Mouse (Mus musculus) thymus, postnatal 4 days (tissue): ENCODE results near the gene 1700025B11Rik.
A peak's percentile ranks its signal among the peaks of the same experiment; 100 is the strongest.
"Not testable (repeated sequence)": the region's sequence is repeated elsewhere in the genome, so short reads cannot be mapped to it uniquely, and the experiment has no call there.

Source experiments
- DNase-seq: peaks from one replicate; pipeline ENCODE4 v3.0.0; 2021

The 1700025B11Rik gene

DNA sequence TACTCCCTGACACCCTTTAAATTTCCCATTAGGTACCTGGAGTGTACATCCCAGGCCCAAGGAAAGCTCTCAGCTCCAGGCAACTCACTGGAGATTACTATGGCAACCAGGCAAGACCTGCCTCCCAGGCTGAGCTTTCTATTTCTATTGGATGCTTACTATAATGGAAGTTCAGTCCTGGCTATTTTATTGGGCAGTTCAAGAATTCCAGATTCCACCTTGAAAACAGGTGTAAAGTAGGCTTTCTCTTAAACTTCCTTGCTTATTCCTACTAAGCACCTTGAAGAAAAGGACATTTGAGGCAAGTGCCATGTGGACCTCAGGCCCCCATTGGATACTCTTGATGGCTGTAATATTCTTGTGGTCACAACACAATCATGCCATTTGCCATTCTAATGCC lies at the start of gene 1700025B11Rik:
Gene 1700025B11Rik (minus strand): TSS at position 101 of the 400 bp plus-strand sequence.
- DNase-seq, result no peak

DNA sequence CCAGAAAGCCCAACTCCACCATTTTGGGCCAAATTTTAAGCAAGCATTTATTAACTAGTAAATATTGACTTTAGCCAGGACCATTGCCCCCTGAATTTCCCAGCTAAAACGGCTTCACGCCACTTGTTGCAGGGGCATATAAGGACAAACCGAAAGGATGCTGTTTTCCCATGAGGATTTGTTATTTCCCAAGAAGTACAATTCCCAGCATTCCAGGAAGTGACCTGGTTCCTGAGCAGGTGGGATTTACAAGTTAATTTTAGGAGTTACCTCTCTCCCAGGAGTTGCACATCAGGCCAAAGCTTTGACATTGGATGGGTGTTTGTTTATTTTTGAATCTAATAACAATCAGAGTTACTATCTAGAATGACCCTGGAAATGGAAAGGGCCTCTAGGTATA lies 44.4 kb upstream of the 1700025B11Rik start:
- no peak for DNase-seq

DNA sequence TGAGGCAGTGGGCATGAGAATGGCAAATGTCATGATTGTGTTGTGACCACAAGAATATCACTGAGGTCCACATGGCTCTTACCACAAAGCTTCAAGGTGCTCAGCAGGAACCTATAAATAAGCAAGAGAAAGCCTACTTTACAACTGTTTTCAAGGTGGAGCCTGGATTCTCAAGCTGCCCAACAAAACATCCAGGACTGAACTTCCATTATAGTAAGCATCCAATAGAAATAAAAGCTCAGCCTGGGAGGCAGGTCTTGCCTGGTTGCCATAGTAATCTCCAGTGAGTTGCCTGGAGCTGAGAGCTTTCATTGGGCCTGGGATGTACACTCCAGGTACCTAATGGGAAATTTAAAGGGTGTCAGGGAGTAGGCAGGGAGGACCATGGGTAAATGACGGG lies 37.3 kb upstream of the 1700025B11Rik start, which contains the start of gene Gm36245:
Gene Gm36245 (plus strand): TSS at position 301 of the 400 bp plus-strand sequence.
- no peak for DNase-seq

DNA sequence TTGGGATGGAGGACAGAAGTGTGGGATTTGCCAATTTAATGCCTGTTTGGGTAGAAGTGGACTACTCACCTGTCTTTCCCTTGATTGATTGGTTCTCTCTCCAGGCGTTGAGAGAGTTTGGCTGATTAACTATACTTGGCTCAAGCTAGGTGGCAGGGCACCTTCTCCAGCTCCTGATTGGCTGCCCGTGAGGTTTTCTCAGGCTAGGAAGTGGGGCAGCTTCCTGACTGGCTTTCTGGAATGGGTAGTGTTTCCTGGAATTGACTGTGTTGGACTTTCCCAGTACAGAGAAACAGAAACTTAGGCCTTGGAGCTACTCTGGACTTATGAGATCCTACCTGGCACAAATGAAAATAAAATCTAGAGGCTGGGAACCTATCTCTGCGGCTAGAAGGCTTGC lies 36.7 kb upstream of the 1700025B11Rik start:
- DNase-seq, result no peak

DNA sequence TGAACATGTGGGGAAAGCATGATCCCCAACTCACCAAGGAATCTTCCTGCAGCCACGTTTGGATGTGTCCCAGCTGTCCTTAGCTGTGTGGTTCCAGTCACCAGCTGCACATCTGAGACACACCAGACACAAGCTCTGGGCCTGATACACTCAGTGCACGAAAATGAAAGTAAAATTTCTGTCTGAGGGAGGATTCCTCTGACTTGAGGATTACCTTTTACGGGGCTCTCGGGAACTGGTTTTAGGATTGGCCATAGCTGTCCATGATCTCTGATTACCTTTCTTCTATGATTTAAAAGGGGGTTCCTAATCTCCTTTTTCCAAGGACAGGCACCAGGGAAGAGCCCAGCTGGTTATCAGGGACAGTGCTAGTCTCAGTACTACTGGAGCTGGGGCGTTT lies 34.3 kb upstream of the 1700025B11Rik start, which contains the start of gene Apol10b:
Gene Apol10b (minus strand): TSS at position 165 of the 400 bp plus-strand sequence.
- DNase-seq, result no peak

DNA sequence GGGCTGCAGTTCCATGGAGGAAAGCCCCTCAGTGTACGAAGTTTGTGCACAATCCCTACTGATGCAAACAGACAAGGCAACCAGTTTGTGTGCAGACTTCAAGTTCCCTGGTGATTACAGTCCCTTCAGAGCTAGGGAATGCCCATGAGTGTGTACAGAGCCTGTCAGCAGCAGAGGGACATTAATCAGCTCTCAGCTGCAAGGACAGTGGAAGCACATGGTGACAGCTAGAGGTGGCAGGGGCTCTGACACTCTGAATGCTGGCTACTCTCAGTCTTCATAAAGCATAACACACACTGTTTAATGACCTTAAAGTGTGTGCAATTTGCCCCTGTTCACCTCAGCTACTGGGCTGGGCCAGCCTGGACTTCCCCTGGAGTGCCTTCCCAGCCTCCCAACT lies 31.9 kb upstream of the 1700025B11Rik start:
- DNase-seq, result no peak

DNA sequence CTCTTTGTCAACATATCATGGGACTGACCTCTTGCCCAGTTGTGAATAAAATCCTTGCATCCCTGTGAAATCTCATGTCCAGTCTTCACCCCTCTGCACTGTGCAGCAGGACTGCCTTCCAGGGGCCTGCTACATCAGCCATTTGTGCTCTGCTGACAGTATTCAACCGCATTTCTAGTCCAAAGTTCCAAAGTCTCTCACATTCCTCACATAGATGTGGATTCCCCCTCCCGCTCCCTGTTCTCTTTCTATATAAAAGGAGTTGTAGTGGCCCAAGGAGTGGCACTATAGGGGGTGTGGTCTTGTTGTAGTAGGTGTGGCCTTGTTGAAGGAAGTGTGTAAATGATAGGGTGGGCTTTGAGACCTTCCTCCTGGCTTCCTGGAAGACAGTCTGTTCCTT lies 29.2 kb upstream of the 1700025B11Rik start:
- DNase-seq, result no peak

DNA sequence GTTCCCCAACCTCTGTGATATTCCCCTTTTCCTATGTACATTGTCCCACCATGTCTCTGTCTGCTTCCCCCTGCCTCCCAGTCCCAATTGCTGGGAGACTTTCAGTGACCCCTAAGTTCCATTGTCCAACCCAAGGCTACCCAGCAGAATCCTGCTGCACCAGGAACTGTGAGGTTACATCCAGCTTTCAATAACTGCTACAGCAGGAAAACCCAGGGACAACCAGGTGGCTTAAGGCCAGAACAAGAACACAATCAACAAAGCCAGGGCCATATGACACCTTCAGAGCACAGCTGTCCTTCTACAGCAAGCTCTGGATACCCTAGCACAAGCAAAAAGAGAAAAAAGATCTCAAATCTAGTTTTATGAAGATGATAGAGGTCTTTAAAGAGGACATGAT lies 27.3 kb upstream of the 1700025B11Rik start:
- no peak for DNase-seq

DNA sequence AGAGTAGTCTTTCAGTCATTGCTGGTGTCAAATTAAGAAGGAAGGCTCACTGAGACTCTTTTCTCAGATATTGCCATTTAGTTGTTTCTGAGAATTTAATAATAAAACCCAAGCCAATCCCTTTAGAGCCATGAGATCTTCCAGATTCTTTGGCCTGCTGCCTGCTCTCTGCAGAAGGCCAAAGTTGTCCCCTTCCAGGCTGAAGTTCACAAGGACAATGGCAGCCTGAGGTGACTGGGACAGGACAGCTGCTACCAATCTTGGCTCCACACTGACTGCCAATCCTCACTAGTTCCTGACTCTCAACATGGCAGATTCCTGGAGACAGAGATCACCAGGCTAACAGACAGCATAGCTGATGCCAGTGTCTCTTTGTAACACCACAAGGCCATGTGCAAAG lies 25.3 kb upstream of the 1700025B11Rik start:
- no peak for DNase-seq

DNA sequence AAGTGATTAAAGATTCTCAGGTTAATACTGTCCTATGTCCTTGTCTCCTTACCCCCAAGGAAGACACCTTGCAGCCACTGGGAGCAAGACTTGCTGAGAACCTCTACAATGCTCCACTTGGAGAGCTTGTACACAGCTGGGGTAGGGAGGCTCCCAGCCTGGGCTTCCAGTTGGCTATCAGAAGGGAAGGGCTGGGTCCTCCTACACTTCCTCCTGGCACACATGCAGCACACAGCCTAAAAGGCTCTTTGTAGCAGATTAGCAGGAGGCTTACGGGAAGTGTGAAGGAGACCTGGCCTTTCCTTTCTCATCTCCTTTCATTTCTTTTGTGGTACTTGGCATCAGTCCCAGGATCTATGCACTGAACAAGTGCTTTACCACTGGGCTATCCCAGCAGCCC lies 20.0 kb upstream of the 1700025B11Rik start:
- no peak for DNase-seq

DNA sequence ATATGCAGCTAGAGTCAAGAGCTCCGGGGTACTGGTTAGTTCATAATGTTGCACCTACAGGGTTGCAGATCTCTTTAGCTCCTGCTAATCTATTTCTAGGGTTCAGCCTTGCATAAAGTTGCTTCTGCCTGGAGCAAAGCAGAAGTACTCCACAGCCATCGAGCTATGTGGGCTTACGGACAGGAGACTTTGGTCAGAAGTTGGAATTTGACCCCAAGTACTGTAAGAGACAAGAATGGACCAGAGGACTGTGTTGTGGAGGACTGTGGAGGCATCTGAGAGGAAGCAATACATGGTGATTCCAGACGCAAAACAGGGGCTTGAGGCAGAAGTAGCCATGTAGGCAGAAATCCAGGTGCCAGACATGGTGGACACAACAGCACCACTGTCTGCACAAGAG lies 17.6 kb upstream of the 1700025B11Rik start:
- DNase-seq, result no peak

DNA sequence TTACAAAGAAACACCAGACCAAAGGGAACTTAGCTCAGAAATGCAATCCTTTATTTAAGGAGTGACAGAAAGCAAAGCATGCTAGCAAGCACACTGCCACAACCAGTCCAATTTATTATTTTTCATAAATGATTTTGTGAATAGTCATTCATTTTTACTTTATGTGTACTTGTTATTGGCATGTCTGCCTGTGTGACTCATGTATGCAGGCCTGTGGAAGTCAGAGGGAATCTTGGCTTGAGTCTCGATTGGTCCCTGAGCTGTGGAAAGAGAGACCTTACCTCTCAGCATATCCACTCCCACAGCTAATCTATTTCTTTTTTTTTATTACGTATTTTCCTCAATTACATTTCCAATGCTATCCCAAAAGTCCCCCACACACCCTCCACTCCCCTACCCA lies 17.1 kb upstream of the 1700025B11Rik start:
- DNase-seq, result no peak

DNA sequence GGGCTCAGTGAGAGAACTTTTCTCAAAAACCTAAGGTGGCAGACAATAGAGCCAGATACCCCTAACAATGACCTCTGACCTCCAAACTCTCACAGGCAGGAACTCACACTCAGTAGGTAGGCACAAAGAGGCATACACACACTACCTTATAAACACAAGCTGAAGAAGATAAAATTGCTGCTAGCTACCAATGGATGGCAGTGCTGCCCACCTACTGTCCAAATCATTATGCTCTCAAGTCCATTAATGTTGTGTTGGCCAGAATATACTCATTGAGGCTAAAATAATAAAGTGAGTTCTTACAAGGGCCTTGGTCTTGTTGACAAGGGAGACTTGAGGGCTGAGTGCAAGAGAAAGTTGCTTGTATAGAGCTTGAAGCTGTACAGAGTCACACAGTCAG lies 1.5 kb upstream of the 1700025B11Rik start:
- DNase-seq, result no peak

DNA sequence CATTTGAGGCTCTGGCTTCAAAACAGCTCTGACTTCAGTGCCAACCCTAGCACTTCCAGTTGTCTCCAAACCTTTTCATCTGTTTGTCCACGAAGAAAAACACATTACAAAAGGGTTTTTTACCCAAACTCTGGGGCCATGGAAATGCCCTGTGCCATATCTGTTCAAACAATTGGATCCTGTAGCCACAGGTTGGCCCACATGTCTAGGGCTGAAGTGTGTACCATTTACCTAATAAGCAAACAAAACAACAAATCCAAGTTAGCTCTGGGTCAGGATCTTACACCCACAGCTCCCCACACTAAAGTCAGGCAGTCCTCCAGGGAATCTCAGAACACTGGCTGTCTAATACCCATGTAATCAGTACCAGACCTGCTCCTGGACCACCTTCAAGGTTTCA lies 22.5 kb downstream of the 1700025B11Rik start:
- DNase-seq, result not testable (repeated sequence)

DNA sequence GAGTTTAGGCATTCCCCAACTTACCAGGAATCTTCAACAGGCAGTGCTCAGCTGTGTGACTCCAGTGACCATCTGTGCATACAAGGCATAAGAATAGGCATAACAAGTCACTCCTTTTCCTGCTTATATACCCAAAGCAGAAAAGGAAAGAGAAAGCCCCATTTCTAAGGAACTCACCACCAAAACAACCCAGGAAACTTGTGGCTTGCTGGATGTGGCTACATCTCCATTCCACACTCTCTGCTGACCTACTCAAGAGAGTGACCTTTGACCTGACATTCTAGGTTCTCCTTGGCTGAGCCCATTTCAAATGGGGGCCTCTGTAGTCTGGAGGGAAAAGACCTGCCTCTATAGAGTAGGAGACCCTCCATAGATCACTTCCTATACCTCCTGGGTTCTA lies 28.5 kb downstream of the 1700025B11Rik start, which contains the start of gene Apol7c:
Gene Apol7c (minus strand): TSS at position 101 of the 400 bp plus-strand sequence.
- no peak for DNase-seq

DNA sequence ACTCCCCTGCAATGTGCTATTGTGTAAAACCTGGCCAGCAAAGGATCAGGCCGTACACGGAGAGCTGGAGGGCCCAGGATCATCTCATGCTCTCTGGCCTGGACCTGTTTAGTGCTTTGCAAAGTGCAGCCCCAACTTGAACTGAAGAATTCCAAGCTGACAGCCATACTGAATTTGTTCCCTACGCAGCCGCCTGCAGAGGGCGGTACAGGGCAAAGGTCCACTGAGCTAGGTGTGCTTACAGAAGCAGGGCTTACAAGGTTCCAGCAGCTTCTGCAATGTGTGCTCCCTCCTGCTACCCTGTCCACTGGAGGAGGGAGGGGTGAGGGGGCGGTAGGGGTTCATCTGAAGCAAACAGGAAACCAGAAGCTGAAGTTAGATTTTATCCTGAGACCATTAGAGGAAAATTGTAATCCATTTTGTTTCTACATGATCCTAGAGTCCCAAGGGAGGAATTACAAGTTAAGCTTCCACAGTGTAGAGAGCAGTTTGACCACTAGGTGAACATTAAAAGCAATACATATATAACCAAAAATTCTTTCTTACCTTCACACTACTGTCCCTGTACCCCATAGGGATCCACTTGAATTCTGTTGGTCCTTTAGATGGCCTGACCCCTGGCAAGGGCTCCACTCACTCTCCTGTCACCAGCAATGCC lies 38.4 kb downstream of the 1700025B11Rik start:
- DNase-seq, result peak; percentile 75

DNA sequence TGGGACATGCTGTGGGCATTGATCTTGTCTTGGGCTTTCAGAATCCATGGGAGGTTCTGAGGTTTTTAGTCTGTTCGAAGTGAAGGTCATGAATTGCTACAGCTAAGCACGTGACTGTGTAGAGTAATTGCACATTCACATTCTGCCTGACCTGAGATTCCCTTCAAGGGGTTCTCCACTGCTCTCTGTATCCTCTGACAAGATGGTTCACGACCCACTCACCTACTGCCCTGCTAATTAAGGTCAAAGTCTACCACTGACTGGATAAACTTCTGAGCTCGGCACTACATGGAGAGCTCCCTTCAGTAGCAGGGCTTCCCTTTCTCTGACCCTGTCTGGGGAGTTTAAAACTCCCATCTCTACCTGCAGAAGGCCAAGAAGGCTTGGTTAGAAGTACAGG lies 41.1 kb downstream of the 1700025B11Rik start:
- not testable (repeated sequence) for DNase-seq
